Mouse (Mus musculus) frontal cortex, postnatal 10 days (tissue): ENCODE data around the gene Retreg3.

ENCODE experiments used
- DNase-seq, 2 experiments: peaks; one replicate each; pipeline ENCODE4 v3.0.0; 2022; ENCODE audit warnings: low spot score in 2 of 2, mixed read lengths in 1 of 2

The Retreg3 gene

DNA sequence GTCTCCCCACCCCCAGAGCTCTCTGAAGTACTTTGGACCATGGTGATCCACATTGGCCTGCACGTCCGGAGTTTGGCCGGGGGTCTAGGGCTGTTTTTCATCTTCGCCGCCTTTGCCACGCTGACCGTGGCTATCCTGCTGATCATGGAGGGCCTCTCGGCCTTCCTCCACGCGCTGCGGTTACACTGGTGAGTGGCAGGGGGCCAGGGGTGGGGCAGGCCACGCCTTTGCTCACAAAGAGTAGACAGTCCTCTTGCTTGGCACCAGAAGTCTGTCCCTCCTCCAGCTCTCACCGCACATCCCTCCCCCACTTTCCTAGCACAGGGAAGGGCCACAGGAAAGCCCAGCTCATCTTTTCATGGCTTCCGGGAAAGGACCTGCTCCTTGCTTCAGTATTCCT, 64.3 kb downstream of the Retreg3 start:
- DNase-seq, result no peak

DNA sequence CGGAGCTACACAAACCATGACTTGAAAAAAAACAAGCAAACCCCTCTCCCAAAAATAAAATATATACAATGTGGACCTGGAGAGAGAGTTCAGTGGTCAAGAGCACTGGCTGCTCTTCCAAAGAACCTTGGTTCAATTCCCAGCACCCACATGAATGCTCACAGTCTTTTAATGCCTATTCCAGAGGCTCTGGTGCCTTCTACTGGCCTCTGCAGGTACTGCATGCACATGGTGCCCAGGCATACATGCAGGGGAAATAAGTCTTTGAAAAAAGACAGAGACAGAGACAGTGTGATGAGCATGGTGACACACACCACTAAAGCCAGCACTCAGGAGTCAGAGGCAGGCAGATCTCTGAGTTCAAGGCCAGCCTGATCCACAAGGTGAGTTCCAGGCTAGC, 65.7 kb downstream of the Retreg3 start:
- DNase-seq, result no peak

DNA sequence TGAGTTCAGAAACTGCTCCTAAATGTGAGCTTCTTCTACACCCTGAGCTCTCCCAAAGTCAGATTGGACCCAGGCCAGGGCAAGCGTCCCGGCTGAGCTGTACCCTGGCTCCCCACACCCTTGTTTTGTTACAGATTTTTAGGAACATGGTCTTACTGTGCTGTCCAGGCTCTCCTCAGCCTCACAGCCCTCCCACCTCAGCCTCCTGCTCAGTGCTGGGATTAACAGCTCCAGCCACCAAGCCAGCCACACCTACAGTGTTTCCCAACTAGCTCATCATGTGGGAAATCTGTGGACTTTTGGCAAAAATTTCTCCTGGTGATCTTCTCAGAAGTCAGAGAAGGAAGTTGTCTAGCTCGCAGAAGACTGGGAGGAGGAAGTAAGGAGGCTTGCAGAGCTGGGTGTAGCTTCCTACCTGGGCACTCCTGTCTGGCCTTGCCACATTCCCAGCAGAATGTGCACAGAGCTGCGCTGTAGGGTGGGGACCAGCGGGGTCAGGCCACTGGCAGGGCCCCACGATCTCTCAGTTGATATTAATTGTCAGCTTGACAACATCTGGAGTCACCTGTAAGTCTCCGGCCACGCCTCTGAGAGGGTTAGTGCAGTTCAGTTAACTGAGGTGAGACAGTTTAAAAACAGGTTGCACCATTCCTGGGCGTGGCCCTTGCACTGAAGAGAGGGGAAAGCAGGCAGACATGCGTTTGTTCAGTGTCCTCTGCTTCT, 66.8 kb downstream of the Retreg3 start:
- DNase-seq, result no peak

DNA sequence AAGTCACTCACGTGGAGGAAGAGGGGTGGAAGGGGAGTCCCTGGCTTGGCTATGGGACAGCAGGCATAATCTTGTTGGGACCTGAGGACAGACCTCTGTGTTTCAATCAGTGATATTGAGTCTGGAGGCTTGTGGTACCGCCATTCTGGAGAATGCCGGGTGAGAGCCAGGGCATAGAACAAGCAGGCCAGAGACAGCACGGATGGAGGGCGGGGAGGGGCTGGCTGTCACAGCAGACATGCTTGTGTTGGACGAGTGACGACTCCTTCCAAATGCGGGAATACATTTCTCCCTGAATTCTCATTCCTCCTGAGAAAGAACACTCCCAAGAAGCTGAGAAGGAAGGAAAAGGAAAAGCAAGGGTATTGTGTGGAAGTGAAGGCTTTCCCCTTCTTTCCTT, 68.1 kb downstream of the Retreg3 start:
- no peak for DNase-seq

DNA sequence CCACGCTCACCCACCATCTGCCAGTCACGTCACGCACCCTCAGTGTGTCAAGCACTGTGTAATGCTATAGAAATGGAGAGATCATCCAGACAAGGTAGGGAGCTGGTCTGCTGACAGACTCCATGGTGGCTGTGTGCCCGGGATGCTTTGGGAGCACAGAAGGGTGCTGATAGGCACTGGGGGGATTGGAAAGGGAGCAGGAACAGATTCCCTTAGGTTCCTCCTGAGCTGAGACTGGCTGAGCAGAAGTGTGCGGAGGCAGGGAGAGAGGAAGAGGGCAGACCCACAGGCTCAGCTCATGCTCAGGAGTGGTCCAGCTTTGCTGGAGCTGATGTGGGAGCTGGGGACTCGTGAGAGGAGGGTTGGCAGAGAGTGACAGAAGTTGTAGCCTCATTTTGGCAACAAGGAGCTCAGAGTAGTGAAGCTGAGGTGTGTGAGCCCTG, 68.6 kb downstream of the Retreg3 start:
- no peak for DNase-seq

DNA sequence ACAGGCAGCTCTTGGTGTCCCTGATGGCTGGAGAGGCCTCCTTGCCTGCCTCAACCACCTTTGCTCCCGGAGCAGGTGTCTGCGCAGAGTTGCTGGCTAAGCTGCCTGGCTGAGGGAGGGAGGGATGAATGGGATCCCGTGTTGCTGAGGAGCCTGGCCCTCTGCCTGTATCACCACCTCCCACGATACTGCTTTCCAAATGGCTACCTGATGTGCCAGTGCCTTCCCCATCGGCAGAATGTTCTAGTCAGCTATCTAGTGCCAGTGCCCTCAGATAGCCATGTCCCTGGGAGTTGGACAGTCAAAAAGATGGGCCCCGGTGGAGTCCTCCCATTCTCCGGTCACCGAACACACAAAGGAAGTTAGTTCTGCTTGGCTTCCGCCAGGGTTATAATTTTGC, 69.3 kb downstream of the Retreg3 start:
- no peak for DNase-seq

DNA sequence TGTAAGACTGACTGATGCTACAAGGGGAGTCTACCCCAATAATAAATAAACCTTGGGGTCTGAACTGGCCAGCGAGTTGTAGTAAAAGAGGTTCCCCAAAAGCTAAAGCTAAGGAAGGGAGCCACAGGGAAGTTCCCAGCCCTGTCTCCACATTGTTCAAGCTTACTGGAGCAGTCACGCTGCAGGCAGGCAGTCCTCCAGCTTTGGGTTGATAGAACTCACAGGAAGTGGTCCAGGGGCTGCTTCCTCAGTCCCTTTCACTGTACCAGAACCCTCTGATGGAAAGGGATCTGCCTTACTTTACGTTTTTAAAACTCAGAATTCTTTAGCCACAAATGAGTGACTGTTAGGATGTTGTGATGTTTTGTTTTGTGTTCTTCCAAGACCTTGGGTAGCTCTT, 72.2 kb downstream of the Retreg3 start:
- no peak for DNase-seq

DNA sequence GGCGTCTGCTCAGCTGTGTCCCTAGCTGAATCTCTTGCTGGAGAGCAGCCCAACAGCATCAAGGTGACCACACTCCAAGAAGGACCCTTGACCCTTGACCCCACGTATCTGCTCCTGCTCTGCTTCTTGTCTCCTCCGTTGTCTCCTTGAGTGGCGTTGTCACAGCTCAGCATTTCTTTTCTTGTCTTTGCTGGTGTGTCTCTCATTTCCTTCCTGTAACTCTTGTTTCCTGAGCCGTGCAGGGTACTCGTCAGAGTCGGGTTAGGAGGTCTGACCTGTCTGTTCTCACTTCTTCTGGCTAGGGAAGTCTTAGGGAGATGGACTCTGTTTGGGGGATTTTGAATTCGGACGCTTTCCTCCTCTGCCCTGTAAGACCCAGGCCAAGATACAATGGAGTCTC, 73.3 kb downstream of the Retreg3 start:
- no peak for DNase-seq
